Mouse (Mus musculus) liver, embryonic 16.5 days (tissue): ENCODE results near the gene Prr19. TPM values are rescaled to one million over a fixed set of nuclear protein-coding genes. Genes with fewer than 3 reads are reported as not detected.

ENCODE experiments used
- ATAC-seq: fragments of 200-750 bp; cut with Nextera tagmentation; 2 replicates; pipeline ENCODE4 v1.8.0; 2017; ENCODE audit warnings: low read depth, mild to moderate bottlenecking, moderate number of reproducible peaks, moderate library complexity
- H3K27ac ChIP-seq: fragments of 300-500 bp; sonication (generic); 2 replicates; pipeline ENCODE4 v1.5.1; 2014; ENCODE audit warnings: mild to moderate bottlenecking, low read length
- H3K27me3 ChIP-seq: fragments of 300-500 bp; sonication (generic); 2 replicates; pipeline ENCODE4 v1.6.1; 2014; ENCODE audit warnings: low read depth, low read length, mixed read lengths; ENCODE audit not compliant: control insufficient read depth, insufficient read depth
- H3K36me3 ChIP-seq: fragments of 300-500 bp; sonication (generic); 2 replicates; pipeline ENCODE4 v1.6.1; 2014; ENCODE audit warnings: mild to moderate bottlenecking; ENCODE audit not compliant: control insufficient read depth, insufficient read depth
- H3K4me1 ChIP-seq: fragments of 300-500 bp; sonication (generic); 2 replicates; pipeline ENCODE4 v1.6.1; 2014; ENCODE audit warnings: low read depth, low read length, mixed read lengths; ENCODE audit not compliant: control insufficient read depth
- H3K4me2 ChIP-seq: fragments of 300-500 bp; sonication (generic); 2 replicates; pipeline ENCODE4 v1.6.1; 2014; ENCODE audit warnings: low read depth, low read length, mixed read lengths
- H3K4me3 ChIP-seq: fragments of 300-500 bp; sonication (generic); 2 replicates; pipeline ENCODE4 v1.5.1; 2014; ENCODE audit warnings: low read depth, mild to moderate bottlenecking, low read length
- H3K9ac ChIP-seq: fragments of 300-500 bp; sonication (generic); 2 replicates; pipeline ENCODE4 v1.6.1; 2014; ENCODE audit warnings: low read depth, low read length
- H3K9me3 ChIP-seq: fragments of 300-500 bp; sonication (generic); replicated peaks from 2 replicates; pipeline ENCODE4 v1.6.1; 2016; ENCODE audit warnings: low read length; ENCODE audit not compliant: control insufficient read depth
- WGBS: fragments of 180-500 bp; shearing (Covaris S2); extraction: QIAGEN DNeasy Blood & Tissue Kit; methylation state at CpG from one replicate; pipeline ENCODE4 v1.1.7; 2014; ENCODE audit not compliant: insufficient replicate concordance; 5-methylcytosine and 5-hydroxymethylcytosine counted together
- polyA plus RNA-seq: library from polyadenylated mRNA; unstranded; fragments of >200 nt; fragmentation: Nextera tagmentation; extraction: Ambion mirVana; gene quantifications from 2 replicates; pipeline ENCODE4 v1.2.1, GENCODE M21; 2015

The Prr19 gene
- polyA plus RNA-seq, 1 experiment from 2014 or later, result not detected

GRCm38 (mm10) chr7:25268588-25268987 is 32.6 kb upstream of the Prr19 start:
- WGBS, result 2% methylated on average over 7 of the region's 7 CpGs
- Histone ChIP-seq H3K4me1 (peaks cover 48% of the 10 kb centered on the region), H3K36me3 (peaks cover 13% of the 10 kb centered on the region), H3K9me3 (no peaks in the 10 kb centered on the region), H3K9ac (peak overlapping the region; percentile 99), H3K27me3 (no peaks in the 10 kb centered on the region), H3K4me2 (peak overlapping the region; percentile 92), H3K4me3 (peak overlapping the region; percentile 93), H3K27ac (peak overlapping the region; percentile 94)
- ATAC-seq, result no peak

GRCm38 (mm10) chr7:25269029-25269428 is 32.2 kb upstream of the Prr19 start:
- H3K36me3 ChIP-seq, result peaks cover 13% of the 10 kb centered on the region
- H3K9me3 ChIP-seq, result no peaks in the 10 kb centered on the region
- no peak for ATAC-seq
- peak overlapping the region; percentile 94 for H3K27ac ChIP-seq
- H3K9ac ChIP-seq, result peak overlapping the region; percentile 99
- 38% methylated on average over 4 of the region's 4 CpGs for WGBS
- no peaks in the 10 kb centered on the region for H3K27me3 ChIP-seq
- H3K4me1 ChIP-seq, result peaks cover 51% of the 10 kb centered on the region
- H3K4me2 ChIP-seq, result peak overlapping the region; percentile 92
- H3K4me3 ChIP-seq, result peak overlapping the region; percentile 93

- Histone ChIP-seq H3K4me3 (peak overlapping the region; percentile 93), H3K36me3 (peaks cover 13% of the 10 kb centered on the region), H3K9me3 (no peaks in the 10 kb centered on the region), H3K4me1 (peaks cover 54% of the 10 kb centered on the region), H3K27ac (peak overlapping the region; percentile 94), H3K4me2 (peak overlapping the region; percentile 92), H3K27me3 (no peaks in the 10 kb centered on the region), H3K9ac (peak overlapping the region; percentile 99)
- 62% methylated on average over 8 of the region's 8 CpGs for WGBS
- no peak for ATAC-seq
Measured at GRCm38 (mm10) chr7:25269545-25270271, 31.5 kb upstream of the Prr19 start.

GRCm38 (mm10) chr7:25270652-25271633 is 30.3 kb upstream of the Prr19 start:
- WGBS, result 85% methylated on average over 35 of the region's 35 CpGs
- ATAC-seq, result no peak
- Histone ChIP-seq H3K4me2 (no peak overlapping the region), H3K36me3 (peaks cover 13% of the 10 kb centered on the region), H3K27me3 (no peaks in the 10 kb centered on the region), H3K4me1 (peaks cover 62% of the 10 kb centered on the region), H3K9me3 (no peaks in the 10 kb centered on the region), H3K9ac (no peak overlapping the region), H3K4me3 (no peak overlapping the region), H3K27ac (peak overlapping the region; percentile 35; the same call in 1 of the 2 replicates)

DNA sequence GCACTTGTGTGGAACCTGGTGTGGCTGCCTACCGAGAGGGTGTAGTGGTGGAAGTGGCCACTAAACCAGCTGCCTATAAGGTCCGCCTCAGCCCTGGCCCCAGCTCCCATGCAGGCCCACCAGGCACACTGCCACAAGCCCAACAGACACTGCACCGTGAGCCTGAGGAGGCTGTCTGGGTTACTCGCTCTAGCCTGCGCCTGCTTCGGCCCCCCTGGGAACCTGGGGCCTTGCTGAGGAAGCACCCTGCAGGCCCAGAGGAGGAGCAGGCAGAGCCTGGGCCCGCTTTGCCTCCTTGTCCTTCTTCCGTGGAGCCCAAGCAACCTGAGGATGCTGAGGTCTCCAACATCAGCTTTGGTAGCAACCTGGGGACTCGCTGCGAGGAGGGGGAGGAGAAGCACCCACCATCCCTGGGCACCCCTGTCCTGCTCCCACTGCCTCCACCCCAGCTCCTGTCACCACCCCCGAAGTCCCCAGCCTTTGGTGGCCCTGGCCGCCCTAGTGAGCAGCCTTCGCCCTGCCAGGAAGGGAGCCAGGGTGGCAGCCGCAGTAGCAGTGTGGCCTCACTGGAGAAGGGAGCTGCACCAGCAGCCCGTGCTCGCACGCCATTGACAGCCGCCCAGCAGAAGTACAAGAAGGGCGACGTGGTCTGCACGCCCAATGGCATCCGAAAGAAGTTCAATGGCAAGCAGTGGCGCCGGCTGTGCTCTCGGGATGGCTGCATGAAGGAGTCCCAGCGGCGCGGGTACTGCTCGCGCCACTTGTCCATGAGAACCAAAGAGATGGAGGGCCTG is 29.4 kb upstream of the Prr19 start:
- WGBS, result 88% methylated on average over 29 of the region's 30 CpGs
- peaks cover 67% of the 10 kb centered on the region for H3K4me1 ChIP-seq
- no peak overlapping the region for H3K9ac ChIP-seq
- H3K36me3 ChIP-seq, result peaks cover 13% of the 10 kb centered on the region
- no peaks in the 10 kb centered on the region for H3K27me3 ChIP-seq
- H3K9me3 ChIP-seq, result no peaks in the 10 kb centered on the region
- H3K4me2 ChIP-seq, result no peak overlapping the region
- no peak overlapping the region for H3K27ac ChIP-seq
- no peak overlapping the region for H3K4me3 ChIP-seq
- no peak for ATAC-seq

GRCm38 (mm10) chr7:25272445-25273258 is 28.6 kb upstream of the Prr19 start:
- Histone ChIP-seq H3K27me3 (no peaks in the 10 kb centered on the region), H3K9ac (peak overlapping the region; percentile 65), H3K4me1 (peaks cover 72% of the 10 kb centered on the region), H3K4me3 (no peak overlapping the region; the same call in 1 of the 2 replicates), H3K36me3 (peaks cover 13% of the 10 kb centered on the region), H3K9me3 (no peaks in the 10 kb centered on the region), H3K4me2 (peak overlapping the region; percentile 59), H3K27ac (peak overlapping the region; percentile 92)
- no peak for ATAC-seq
- 87% methylated on average over 38 of the region's 38 CpGs for WGBS

- Histone ChIP-seq H3K9me3 (no peaks in the 10 kb centered on the region), H3K4me2 (peak overlapping the region; percentile 59), H3K36me3 (peaks cover 13% of the 10 kb centered on the region), H3K4me3 (peak overlapping the region; percentile 33), H3K4me1 (peaks cover 80% of the 10 kb centered on the region), H3K27ac (peak overlapping the region; percentile 92), H3K9ac (peak overlapping the region; percentile 65), H3K27me3 (no peaks in the 10 kb centered on the region)
- ATAC-seq, result peak; percentile 74
- 64% methylated on average over 22 of the region's 22 CpGs for WGBS
Measured at GRCm38 (mm10) chr7:25273259-25274241, 27.7 kb upstream of the Prr19 start.
